In the genomic region with DNA sequence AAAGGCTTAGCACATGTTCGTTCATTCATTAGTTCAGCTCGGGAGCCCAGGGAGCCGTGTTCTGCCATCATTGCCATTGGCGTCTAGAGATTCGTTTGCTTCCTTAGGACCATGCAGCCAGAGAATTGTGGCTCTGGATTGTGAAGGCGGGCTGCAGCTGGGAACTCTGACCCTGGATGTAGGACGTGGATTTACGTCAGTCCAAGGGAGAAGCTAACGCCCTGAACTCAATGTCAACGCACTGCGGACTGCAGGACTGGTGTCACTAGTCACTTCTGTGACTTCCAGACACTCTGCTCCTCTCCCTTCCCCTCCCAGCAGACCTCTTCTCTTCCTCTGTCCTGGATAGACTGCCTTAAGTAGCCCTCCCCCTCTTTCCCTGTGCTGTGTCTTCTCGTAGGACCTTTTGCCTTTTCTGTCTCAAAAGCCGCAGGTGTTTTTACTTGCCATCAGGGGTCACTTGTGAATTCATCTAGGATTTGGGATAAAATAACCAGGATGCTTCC, we compare ENCODE assay signal across 10 mouse cellular contexts. TPM values are rescaled to one million over a fixed set of nuclear protein-coding genes. Genes with fewer than 3 reads are reported as not detected.
DNase-seq lines count a peak whose midpoint lies in the region; ATAC-seq and TF ChIP-seq lines count a peak whose summit lies in the region.
"Had no signal": no experiment of that assay in that cellular context is flagged by ENCODE, and none has a peak within 500 bp of the region (broad histone marks: within the 10 kb centered on the region; RNA-seq: fewer than 3 reads in every experiment).

No protein-coding gene starts in this region.

- no peak for ATAC-seq in limb, embryonic 12.5 days (ENCODE audit: insufficient number of reproducible peaks, insufficient read depth, low FRiP score, low TSS enrichment, low read depth)
- no peak for ATAC-seq in heart, embryonic 14.5 days (ENCODE audit: insufficient number of reproducible peaks, insufficient read depth, low FRiP score, low read depth)
- no peak for ATAC-seq in neural tube, embryonic 15.5 days (ENCODE audit: low FRiP score)

- intact Hi-C loops in heart, postnatal 25 days (cut with DNase I) = no loop called here

- peaks cover 17% of the 10 kb centered on the region for H3K4me1 ChIP-seq in limb, embryonic 12.5 days (replicated peaks)
- H3K4me1 ChIP-seq in limb, embryonic 10.5 days = peaks cover 17% of the 10 kb centered on the region
- H3K4me1 ChIP-seq in heart, embryonic 14.5 days (ENCODE audit: control insufficient read depth in 2 of 2, insufficient read depth in 2 of 2, low read length in 2 of 2) = peaks cover 12 to 13% of the 10 kb centered on the region in 2 experiments
- peaks cover 12% of the 10 kb centered on the region for H3K4me1 ChIP-seq in neural tube, embryonic 15.5 days
- H3K4me1 ChIP-seq in thymus, adult 2 months (replicated peaks; ENCODE audit: control insufficient read depth, insufficient read depth, low read length) = peaks cover 5% of the 10 kb centered on the region

- no peaks in the 10 kb centered on the region for H3K9me3 ChIP-seq in limb, embryonic 12.5 days
- H3K9me3 ChIP-seq in limb, embryonic 10.5 days (replicated peaks) = no peaks in the 10 kb centered on the region
- H3K9me3 ChIP-seq in heart, embryonic 14.5 days (ENCODE audit: control insufficient read depth, low read length) = no peaks in the 10 kb centered on the region
- H3K9me3 ChIP-seq in neural tube, embryonic 15.5 days (replicated peaks) = no peaks in the 10 kb centered on the region

- TF ChIP-seq CTCF in thymus, adult 2 months (IDR thresholded peaks at IDR 0.05; ENCODE audit: borderline replicate concordance, control insufficient read depth, extremely low read depth, insufficient read depth, low read length, poor library complexity) = no peak

- H3K27ac ChIP-seq in limb, embryonic 12.5 days = no peak overlapping the region
- H3K27ac ChIP-seq in limb, embryonic 10.5 days = no peak overlapping the region
- no peak overlapping the region for H3K27ac ChIP-seq in heart, embryonic 14.5 days (replicated peaks in 1 of 2; ENCODE audit: control insufficient read depth in 1 of 2, insufficient read depth in 1 of 2, low read depth in 2 of 2, low read length in 2 of 2)
- no peak overlapping the region for H3K27ac ChIP-seq in neural tube, embryonic 15.5 days (replicated peaks)
- H3K27ac ChIP-seq in thymus, adult 2 months (ENCODE audit: control insufficient read depth, insufficient read depth, low read length) = no peak overlapping the region
- H3K27ac ChIP-seq: hindbrain, embryonic 14.5 days had no signal

- 43% methylated on average over 13 of the region's 13 CpGs for WGBS in limb, embryonic 12.5 days
- 40% methylated on average over 13 of the region's 13 CpGs for WGBS in limb, embryonic 10.5 days
- WGBS in heart, embryonic 14.5 days = 55% methylated on average over 13 of the region's 13 CpGs
- WGBS in neural tube, embryonic 15.5 days = 47% methylated on average over 13 of the region's 13 CpGs
- WGBS in thymus, adult 2 months = 92% methylated on average over 13 of the region's 13 CpGs

- no peak overlapping the region for H3K4me3 ChIP-seq in limb, embryonic 12.5 days (replicated peaks)
- no peak overlapping the region for H3K4me3 ChIP-seq in limb, embryonic 10.5 days
- no peak overlapping the region for H3K4me3 ChIP-seq in heart, embryonic 14.5 days (ENCODE audit: control insufficient read depth in 1 of 2, insufficient read depth in 1 of 2, low read depth in 1 of 2, low read length in 2 of 2)
- H3K4me3 ChIP-seq in neural tube, embryonic 15.5 days (replicated peaks) = no peak overlapping the region
- no peak overlapping the region for H3K4me3 ChIP-seq in thymus, adult 2 months (ENCODE audit: control insufficient read depth, insufficient read depth, low read length)

- H3K36me3 ChIP-seq in limb, embryonic 12.5 days = no peaks in the 10 kb centered on the region
- H3K36me3 ChIP-seq in limb, embryonic 10.5 days = no peaks in the 10 kb centered on the region
- no peaks in the 10 kb centered on the region for H3K36me3 ChIP-seq in heart, embryonic 14.5 days (ENCODE audit: control insufficient read depth, insufficient read depth, low read length)
- no peaks in the 10 kb centered on the region for H3K36me3 ChIP-seq in neural tube, embryonic 15.5 days
- H3K36me3 ChIP-seq in thymus, adult 2 months (ENCODE audit: control insufficient read depth, insufficient read depth, low read length) = no peaks in the 10 kb centered on the region

- TF ChIP-seq POLR2A in thymus, adult 2 months (IDR thresholded peaks at IDR 0.05; ENCODE audit: control insufficient read depth, extremely low read depth, insufficient read depth, low read length, poor library complexity) = no peak

- H3K9ac ChIP-seq in limb, embryonic 12.5 days (replicated peaks) = no peak overlapping the region
- peak overlapping the region; percentile 1; the same call in 1 of the 2 replicates for H3K9ac ChIP-seq in heart, embryonic 14.5 days (ENCODE audit: low read length)
- H3K9ac ChIP-seq in neural tube, embryonic 15.5 days (replicated peaks) = no peak overlapping the region
- H3K9ac ChIP-seq: hindbrain, embryonic 14.5 days had no signal

- peak; percentile 92 for DNase-seq in heart, adult 11 months
- no peak for DNase-seq in heart, postnatal 25 days (ENCODE audit: low spot score)
- no peak for DNase-seq in limb, embryonic 10.5 days (ENCODE audit: low spot score)
- DNase-seq in urinary bladder, postnatal 14 days (ENCODE audit: low spot score) = no peak
- no peak for DNase-seq in thymus, adult 2 months

- H3K27me3 ChIP-seq in limb, embryonic 12.5 days = peaks cover 26% of the 10 kb centered on the region
- peaks cover 39% of the 10 kb centered on the region for H3K27me3 ChIP-seq in limb, embryonic 10.5 days (ENCODE audit: low read depth, poor library complexity, severe bottlenecking)
- H3K27me3 ChIP-seq in heart, embryonic 14.5 days (ENCODE audit: control insufficient read depth, insufficient read depth, low read length) = no peaks in the 10 kb centered on the region
- 0 out of 2 replicates have a peak, but pooled peaks cover 3% of the 10 kb centered on the region for H3K27me3 ChIP-seq in neural tube, embryonic 15.5 days (replicated peaks)
- H3K27me3 ChIP-seq in thymus, adult 2 months (ENCODE audit: control insufficient read depth, insufficient read depth, low read length) = no peaks in the 10 kb centered on the region

- 0 out of 2 replicates have a peak overlapping the region, but pooled peaks have one; percentile 35 for H3K4me2 ChIP-seq in limb, embryonic 12.5 days
- H3K4me2 ChIP-seq in heart, embryonic 14.5 days (ENCODE audit: low read length) = peak overlapping the region; percentile 34
- H3K4me2 ChIP-seq in neural tube, embryonic 15.5 days = 0 out of 2 replicates have a peak overlapping the region, but pooled peaks have one; percentile 2

RNA-seq across cellular contexts. Expression of a gene that starts 9.9 kb away (rescaled TPM):
- 10 to 100 TPM; 63.3 to 73.1 TPM for total RNA-seq in heart, postnatal 25 days (2021)
- 134 TPM in 2 replicates for polyA plus RNA-seq in limb, embryonic 12.5 days (2016; fragmentation: Nextera tagmentation; extraction: Ambion mirVana)
- 65.2 and 86.5 TPM in 2 replicates for polyA plus RNA-seq in limb, embryonic 10.5 days (2016; fragmentation: Nextera tagmentation; extraction: Ambion mirVana)
- 71.2 and 76.6 TPM in 2 replicates for polyA plus RNA-seq in heart, embryonic 14.5 days (2014; fragmentation: Nextera tagmentation; extraction: Ambion mirVana)
- polyA plus RNA-seq in neural tube, embryonic 15.5 days (2015; fragmentation: Nextera tagmentation; extraction: Ambion mirVana) = 95.3 and 98.9 TPM in 2 replicates
- polyA plus RNA-seq in thymus, adult 2 months (2012; rRNA removed) = 19.4 and 23.3 TPM in 2 replicates

RNA-seq across cellular contexts. Expression of a gene that starts 37.5 kb away (rescaled TPM):
- total RNA-seq in heart, postnatal 25 days (2021) = not detected
- polyA plus RNA-seq in limb, embryonic 12.5 days (2016; fragmentation: Nextera tagmentation; extraction: Ambion mirVana) = not detected in 2 replicates
- polyA plus RNA-seq in limb, embryonic 10.5 days (2016; fragmentation: Nextera tagmentation; extraction: Ambion mirVana) = 0.06 TPM in 1 of 2 replicates, not detected in the other
- polyA plus RNA-seq in heart, embryonic 14.5 days (2014; fragmentation: Nextera tagmentation; extraction: Ambion mirVana) = not detected in 2 replicates
- 0.08 and 0.28 TPM in 2 replicates for polyA plus RNA-seq in neural tube, embryonic 15.5 days (2015; fragmentation: Nextera tagmentation; extraction: Ambion mirVana)
- 0.08 and 0.12 TPM in 2 replicates for polyA plus RNA-seq in thymus, adult 2 months (2012; rRNA removed)
- polyA plus RNA-seq: hindbrain, embryonic 14.5 days; neural tube, embryonic 11.5 days had no signal
